Mouse (Mus musculus) natural killer cell, adult 2 months (primary cell): ENCODE measurements around the gene Ugt3a2.

Source experiments
- DNase-seq, 2 experiments: peaks; one replicate each; pipeline ENCODE4 v3.0.0; 2022; ENCODE audit warnings: low spot score in 2 of 2

Ugt3a2 gene

GRCm38 (mm10) chr15:9335341-9335740, at the start of gene Ugt3a2:
TSS of gene Ugt3a2 (plus strand) at chr15:9335550.
- DNase-seq = no peak

GRCm38 (mm10) chr15:9289660-9290059, 45.7 kb upstream of the Ugt3a2 start:
- DNase-seq = no peak

DNA sequence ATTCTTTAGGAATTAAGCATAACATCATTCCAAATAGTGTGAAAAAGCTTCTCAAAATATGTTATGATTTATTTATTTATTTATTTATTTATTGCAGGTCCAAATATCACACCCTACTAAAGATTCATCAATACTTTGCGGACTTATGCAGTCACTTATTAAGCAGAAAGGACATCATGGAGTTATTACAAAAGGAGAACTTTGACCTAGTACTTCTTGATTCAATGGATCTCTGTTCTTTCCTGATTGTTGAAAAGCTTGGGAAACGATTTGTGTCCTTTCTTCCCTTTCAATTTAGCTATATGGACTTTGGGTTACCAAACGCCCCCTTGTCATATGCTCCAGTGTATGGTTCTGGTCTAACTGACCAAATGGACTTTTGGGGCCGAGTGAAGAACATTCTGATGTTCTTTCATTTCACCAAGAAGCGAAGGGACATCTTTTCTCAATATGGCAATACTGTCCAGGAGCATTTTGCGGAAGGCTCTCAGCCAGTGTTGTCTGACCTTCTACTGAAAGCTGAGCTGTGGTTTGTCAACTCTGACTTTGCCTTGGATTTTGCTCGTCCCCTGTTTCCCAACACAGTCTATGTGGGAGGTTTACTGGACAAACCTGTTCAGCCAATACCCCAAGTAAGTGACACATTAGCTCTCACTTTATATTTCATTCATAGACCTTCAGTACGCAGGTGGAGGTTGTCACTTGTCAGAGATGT, 29.2 kb upstream of the Ugt3a2 start:
- no peak for DNase-seq

GRCm38 (mm10) chr15:9334596-9334995, 754 bp upstream of the Ugt3a2 start:
- DNase-seq = no peak

DNA sequence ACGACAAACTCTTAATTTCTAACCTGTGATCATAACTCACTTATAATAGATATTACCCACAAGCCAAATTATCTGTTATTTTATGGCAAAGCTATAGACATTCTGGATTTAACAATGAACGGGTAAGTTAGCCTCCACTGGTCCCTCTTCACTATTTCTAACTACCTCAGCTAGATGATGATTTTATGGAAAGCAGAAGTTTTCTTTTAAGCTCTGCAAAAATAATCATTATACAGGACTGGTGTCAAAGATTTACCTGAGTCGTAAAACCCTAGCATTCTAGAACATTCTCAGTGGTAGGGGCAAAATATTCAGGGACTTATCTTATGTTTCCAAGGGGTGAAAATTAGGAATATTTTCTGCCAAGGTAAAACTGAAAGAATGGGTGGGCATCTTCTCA, 1.3 kb downstream of the Ugt3a2 start:
- DNase-seq = no peak

GRCm38 (mm10) chr15:9337021-9337420, 1.7 kb downstream of the Ugt3a2 start:
- DNase-seq = no peak

GRCm38 (mm10) chr15:9348739-9349138, 13.4 kb downstream of the Ugt3a2 start:
- no peak for DNase-seq

DNA sequence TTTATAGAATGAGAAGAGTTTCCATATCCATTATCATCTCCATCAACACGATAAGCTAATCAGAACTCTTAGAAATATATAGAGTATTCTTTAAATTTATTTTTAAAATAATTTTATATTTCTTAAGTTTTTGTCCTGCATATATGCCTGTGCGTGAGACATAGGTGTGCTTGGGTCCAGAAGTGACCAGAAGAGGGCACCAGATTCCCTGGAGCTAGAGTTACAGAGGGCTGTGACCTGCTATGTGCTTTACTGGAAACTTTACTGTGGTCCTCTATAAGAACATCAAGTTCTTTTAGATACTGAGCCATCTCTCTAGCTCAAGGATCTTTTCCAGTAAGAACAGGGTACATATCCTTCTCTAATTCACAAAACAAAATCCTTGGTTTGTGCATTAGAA, 27.5 kb downstream of the Ugt3a2 start:
- DNase-seq = no peak

DNA sequence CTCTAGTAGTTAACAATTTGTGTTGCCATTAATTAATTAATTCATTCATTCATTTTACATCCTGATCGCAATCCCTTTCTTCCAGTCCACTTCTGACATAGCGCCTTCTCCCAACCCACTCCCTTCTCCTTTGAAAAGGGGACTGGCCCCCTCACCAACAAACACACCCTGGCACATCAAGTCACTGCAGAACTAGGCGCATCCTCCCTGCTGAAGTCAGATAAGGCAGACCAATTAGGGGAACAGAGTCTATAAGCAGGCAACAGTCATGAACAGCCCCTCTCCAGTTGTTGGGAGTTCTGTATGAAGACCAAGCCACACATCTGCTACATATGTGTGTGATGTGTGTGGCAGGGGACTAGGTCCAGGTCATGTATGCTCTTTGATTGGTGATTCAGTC, 33.4 kb downstream of the Ugt3a2 start:
- no peak for DNase-seq

DNA sequence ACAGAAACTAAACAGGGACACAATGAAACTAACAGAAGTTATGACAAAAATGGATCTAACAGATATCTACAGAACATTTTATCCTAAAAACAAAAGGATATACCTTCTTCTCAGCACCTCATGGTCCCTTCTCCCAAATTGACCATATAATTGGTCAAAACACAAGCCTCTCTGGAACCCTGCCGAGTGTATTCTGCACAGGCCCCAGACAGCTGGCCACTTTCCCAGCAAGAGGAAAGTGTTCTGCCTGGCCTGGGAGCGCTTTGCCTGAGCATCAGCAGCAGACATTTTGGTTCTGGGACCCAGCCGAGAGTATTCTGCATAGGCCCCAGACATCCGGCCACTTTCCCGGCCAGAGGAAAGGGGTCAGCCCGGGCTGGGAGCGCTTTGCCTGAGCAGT, 40.9 kb downstream of the Ugt3a2 start:
- DNase-seq = no peak

GRCm38 (mm10) chr15:9409475-9409874, 74.1 kb downstream of the Ugt3a2 start:
- no peak for DNase-seq
